Comparison of ENCODE assay signal across 8 mouse cellular contexts in genomic region chr2:84838993-84839980, GRCm38 (mm10). TPM values are rescaled to one million over a fixed set of nuclear protein-coding genes. Genes with fewer than 3 reads are reported as not detected.
DNase-seq lines count a peak whose midpoint lies in the region; ATAC-seq lines count a peak whose summit lies in the region.

No protein-coding gene starts in this region.

- no peaks in the 10 kb centered on the region for H3K9me3 ChIP-seq in forebrain, embryonic 14.5 days (replicated peaks; ENCODE audit: control insufficient read depth, low read length)
- H3K9me3 ChIP-seq in hindbrain, embryonic 15.5 days, result no peaks in the 10 kb centered on the region
- no peaks in the 10 kb centered on the region for H3K9me3 ChIP-seq in lung, embryonic 15.5 days

- peak overlapping the region; percentile 97 for H3K4me2 ChIP-seq in forebrain, embryonic 14.5 days (ENCODE audit: low read length)
- H3K4me2 ChIP-seq in hindbrain, embryonic 15.5 days, result peak overlapping the region; percentile 100
- peak overlapping the region; percentile 97 for H3K4me2 ChIP-seq in lung, embryonic 15.5 days

- H3K27ac ChIP-seq in forebrain, embryonic 14.5 days (ENCODE audit: low read depth, low read length), result no peak overlapping the region
- H3K27ac ChIP-seq in hindbrain, embryonic 15.5 days (replicated peaks), result no peak overlapping the region
- peak overlapping the region; percentile 93 for H3K27ac ChIP-seq in lung, embryonic 15.5 days

- ATAC-seq in forebrain, embryonic 14.5 days, result no peak; the same call in none of the 2 replicates
- ATAC-seq in hindbrain, embryonic 15.5 days (ENCODE audit: low FRiP score, low read depth), result no peak; the same call in none of the 2 replicates
- peak; percentile 27; the same call in 1 of the 2 replicates for ATAC-seq in lung, embryonic 15.5 days (ENCODE audit: borderline replicate concordance, extremely low read depth, low FRiP score, low TSS enrichment)

- DNase-seq in urinary bladder, adult 18-20 months (ENCODE audit: low spot score in 2 of 2), result peak; percentile 23 to 54
- no peak for DNase-seq in urinary bladder, postnatal 10 days (ENCODE audit: low spot score)
- DNase-seq in forebrain, embryonic 14.5 days (ENCODE audit: low spot score), result no peak
- peak; percentile 68 for DNase-seq in spleen, adult 12 weeks (ENCODE audit: low spot score)
- no peak for DNase-seq in left cerebral cortex, adult 11 months (ENCODE audit: low spot score)
- DNase-seq in layer of hippocampus, adult 9-10 months (ENCODE audit: low spot score), result no peak

- H3K4me1 ChIP-seq in forebrain, embryonic 14.5 days (ENCODE audit: control insufficient read depth, insufficient read depth, low read length), result peaks cover 5% of the 10 kb centered on the region; the same call in 1 of the 2 replicates
- H3K4me1 ChIP-seq in hindbrain, embryonic 15.5 days (replicated peaks), result peaks cover 21% of the 10 kb centered on the region
- H3K4me1 ChIP-seq in lung, embryonic 15.5 days, result peaks cover 30% of the 10 kb centered on the region

- peaks cover 12% of the 10 kb centered on the region for H3K27me3 ChIP-seq in forebrain, embryonic 14.5 days (replicated peaks; ENCODE audit: control insufficient read depth, insufficient read depth, low read length)
- H3K27me3 ChIP-seq in hindbrain, embryonic 15.5 days, result peaks cover 48% of the 10 kb centered on the region
- H3K27me3 ChIP-seq in lung, embryonic 15.5 days, result peaks cover 13% of the 10 kb centered on the region; the same call in 1 of the 2 replicates

- peak overlapping the region; percentile 67 for H3K9ac ChIP-seq in forebrain, embryonic 14.5 days (ENCODE audit: low read length)
- peak overlapping the region; percentile 53 for H3K9ac ChIP-seq in hindbrain, embryonic 15.5 days
- H3K9ac ChIP-seq in lung, embryonic 15.5 days, result peak overlapping the region; percentile 70

- H3K36me3 ChIP-seq in forebrain, embryonic 14.5 days (ENCODE audit: control insufficient read depth, insufficient read depth, low read length), result no peaks in the 10 kb centered on the region
- H3K36me3 ChIP-seq in hindbrain, embryonic 15.5 days, result no peaks in the 10 kb centered on the region
- H3K36me3 ChIP-seq in lung, embryonic 15.5 days, result no peaks in the 10 kb centered on the region

- peak overlapping the region; percentile 55 for H3K4me3 ChIP-seq in forebrain, embryonic 14.5 days (ENCODE audit: low read depth, low read length)
- H3K4me3 ChIP-seq in hindbrain, embryonic 15.5 days, result peak overlapping the region; percentile 60
- peak overlapping the region; percentile 63 for H3K4me3 ChIP-seq in lung, embryonic 15.5 days

- under 1% methylated on average over 47 of the region's 47 CpGs for WGBS in forebrain, embryonic 14.5 days
- under 1% methylated on average over 47 of the region's 47 CpGs for WGBS in hindbrain, embryonic 15.5 days
- under 1% methylated on average over 47 of the region's 47 CpGs for WGBS in lung, embryonic 15.5 days

RNA-seq across cellular contexts. Expression of gene Slc43a1, which starts 0.6 kb away (rescaled TPM):
- polyA plus RNA-seq in forebrain, embryonic 14.5 days (2014; fragmentation: Nextera tagmentation; extraction: Ambion mirVana), result 3.4 and 4.0 TPM in 2 replicates
- polyA plus RNA-seq in hindbrain, embryonic 15.5 days (2015; fragmentation: Nextera tagmentation; extraction: Ambion mirVana), result 2.3 and 2.4 TPM in 2 replicates
- 15.1 and 15.9 TPM in 2 replicates for polyA plus RNA-seq in lung, embryonic 15.5 days (2015; fragmentation: Nextera tagmentation; extraction: Ambion mirVana)

RNA-seq across cellular contexts. Expression of gene Timm10, which starts 12.5 kb away (rescaled TPM):
- polyA plus RNA-seq in forebrain, embryonic 14.5 days (2014; fragmentation: Nextera tagmentation; extraction: Ambion mirVana), result 70.2 and 90.7 TPM in 2 replicates
- polyA plus RNA-seq in hindbrain, embryonic 15.5 days (2015; fragmentation: Nextera tagmentation; extraction: Ambion mirVana), result 73.4 and 75.2 TPM in 2 replicates
- polyA plus RNA-seq in lung, embryonic 15.5 days (2015; fragmentation: Nextera tagmentation; extraction: Ambion mirVana), result 44.3 and 48.0 TPM in 2 replicates

RNA-seq across cellular contexts. Expression of gene Smtnl1, which starts 16.8 kb away (rescaled TPM):
- polyA plus RNA-seq in forebrain, embryonic 14.5 days (2014; fragmentation: Nextera tagmentation; extraction: Ambion mirVana), result not detected in 2 replicates
- polyA plus RNA-seq in hindbrain, embryonic 15.5 days (2015; fragmentation: Nextera tagmentation; extraction: Ambion mirVana), result not detected in 2 replicates
- 0.20 and 0.27 TPM in 2 replicates for polyA plus RNA-seq in lung, embryonic 15.5 days (2015; fragmentation: Nextera tagmentation; extraction: Ambion mirVana)

RNA-seq across cellular contexts. Expression of gene Ube2l6, which starts 40.7 kb away (rescaled TPM):
- polyA plus RNA-seq in forebrain, embryonic 14.5 days (2014; fragmentation: Nextera tagmentation; extraction: Ambion mirVana), result 21.8 and 23.7 TPM in 2 replicates
- 23.2 and 26.7 TPM in 2 replicates for polyA plus RNA-seq in hindbrain, embryonic 15.5 days (2015; fragmentation: Nextera tagmentation; extraction: Ambion mirVana)
- 63.8 and 63.9 TPM in 2 replicates for polyA plus RNA-seq in lung, embryonic 15.5 days (2015; fragmentation: Nextera tagmentation; extraction: Ambion mirVana)

RNA-seq across cellular contexts. Expression of gene Rtn4rl2, which starts 47.2 kb away (rescaled TPM):
- 7.5 and 13.6 TPM in 2 replicates for polyA plus RNA-seq in forebrain, embryonic 14.5 days (2014; fragmentation: Nextera tagmentation; extraction: Ambion mirVana)
- 5.0 and 6.2 TPM in 2 replicates for polyA plus RNA-seq in hindbrain, embryonic 15.5 days (2015; fragmentation: Nextera tagmentation; extraction: Ambion mirVana)
- 0.70 and 0.79 TPM in 2 replicates for polyA plus RNA-seq in lung, embryonic 15.5 days (2015; fragmentation: Nextera tagmentation; extraction: Ambion mirVana)

Comparison
In these comparisons a context has a peak if more than half of its experiments do, and no peak if none do; other contexts are left out.
1. DNase-seq: peak in urinary bladder, adult 18-20 months (2 of 2) and spleen, adult 12 weeks (single experiment); none in urinary bladder, postnatal 10 days (single experiment), forebrain, embryonic 14.5 days (single experiment), left cerebral cortex, adult 11 months (single experiment) and layer of hippocampus, adult 9-10 months (single experiment).
2. Peak in every context shown above with its lines, with median percentiles within 50 percentile points of each other: H3K4me2 ChIP-seq, H3K4me3 ChIP-seq and H3K9ac ChIP-seq.